Mouse (Mus musculus) forebrain, embryonic 16.5 days (tissue): Measurements from ENCODE around the gene Filip1. TPM values are rescaled to one million over a fixed set of nuclear protein-coding genes. Genes with fewer than 3 reads are reported as not detected.

ENCODE experiments used
- polyA plus RNA-seq: library from polyadenylated mRNA; unstranded; fragments of >200 nt; fragmentation: Nextera tagmentation; extraction: Ambion mirVana; gene quantifications from 2 replicates; pipeline ENCODE4 v1.2.1, GENCODE M21; 2015

Gene Filip1
- polyA plus RNA-seq, 1 experiment from 2014 or later: 3.0 TPM

Other genes with a start within 250 kb of the Filip1 start
- 114 and 125 TPM in 2 replicates for gene Tmem30a, start 219.3 kb downstream of the Filip1 start, polyA plus RNA-seq
- gene Senp6, start 54.1 kb upstream of the Filip1 start, polyA plus RNA-seq: 47.2 and 48.5 TPM in 2 replicates
- gene Myo6, start 152.2 kb upstream of the Filip1 start, polyA plus RNA-seq: 14.0 and 16.7 TPM in 2 replicates